Mouse (Mus musculus): ENCODE measurements at regions not wholly inside any gene's neighbourhood (a gene's known extent, or its start where the extent isn't known, plus 50 kb on each side); places are given as distances from the start of the nearest gene placed in this dataset.

GRCm38 (mm10) chr3:66660555-66660954 lies 320.6 kb upstream of the Rsrc1 start:
- no peak overlapping the region for H3K4me3 ChIP-seq (ENCODE audit: low read depth, low read length)
- no peak overlapping the region for H3K4me2 ChIP-seq (ENCODE audit: low read depth, low read length)
- ATAC-seq (replicated peaks; ENCODE audit: insufficient number of reproducible peaks, low FRiP score, low TSS enrichment, low read depth) (no peak), DNase-seq (ENCODE audit: low spot score) (peak; percentile 26)
- no peaks in the 10 kb centered on the region for H3K36me3 ChIP-seq (replicated peaks; ENCODE audit: control insufficient read depth, insufficient read depth, low read depth, low read length)
- H3K4me1 ChIP-seq (ENCODE audit: control insufficient read depth, insufficient read depth, low read length) = no peaks in the 10 kb centered on the region; the same call in 1 of the 2 replicates
- no peak overlapping the region for H3K9ac ChIP-seq (replicated peaks; ENCODE audit: low read length)
- no peak overlapping the region for H3K27ac ChIP-seq (replicated peaks; ENCODE audit: low read depth, low read length)
- H3K27me3 ChIP-seq (ENCODE audit: control insufficient read depth, insufficient read depth, low read length) = no peaks in the 10 kb centered on the region
- 40% methylated on average over 5 of the region's 5 CpGs for WGBS
- no peaks in the 10 kb centered on the region for H3K9me3 ChIP-seq (replicated peaks; ENCODE audit: control insufficient read depth, low read length)

GRCm38 (mm10) chr3:66661826-66662618 lies 319.2 kb upstream of the Rsrc1 start:
- H3K4me2 ChIP-seq (ENCODE audit: low read depth, low read length) = no peak overlapping the region
- DNase-seq (ENCODE audit: low spot score) (peak; percentile 51), ATAC-seq (replicated peaks; ENCODE audit: insufficient number of reproducible peaks, low FRiP score, low TSS enrichment, low read depth) (peak; percentile 75; the same call in 1 of the 2 replicates)
- no peaks in the 10 kb centered on the region; the same call in 1 of the 2 replicates for H3K4me1 ChIP-seq (ENCODE audit: control insufficient read depth, insufficient read depth, low read length)
- no peak overlapping the region for H3K9ac ChIP-seq (replicated peaks; ENCODE audit: low read length)
- 46% methylated on average over 8 of the region's 8 CpGs for WGBS
- H3K36me3 ChIP-seq (replicated peaks; ENCODE audit: control insufficient read depth, insufficient read depth, low read depth, low read length) = no peaks in the 10 kb centered on the region
- H3K4me3 ChIP-seq (ENCODE audit: low read depth, low read length) = no peak overlapping the region
- no peaks in the 10 kb centered on the region for H3K27me3 ChIP-seq (ENCODE audit: control insufficient read depth, insufficient read depth, low read length)
- H3K27ac ChIP-seq (replicated peaks; ENCODE audit: low read depth, low read length) = no peak overlapping the region
- no peaks in the 10 kb centered on the region for H3K9me3 ChIP-seq (replicated peaks; ENCODE audit: control insufficient read depth, low read length)

- Histone ChIP-seq H3K4me3 (ENCODE audit: low read depth, low read length) (no peak overlapping the region), H3K27me3 (ENCODE audit: control insufficient read depth, insufficient read depth, low read length) (no peaks in the 10 kb centered on the region), H3K4me2 (ENCODE audit: low read depth, low read length) (no peak overlapping the region), H3K4me1 (ENCODE audit: control insufficient read depth, insufficient read depth, low read length) (no peaks in the 10 kb centered on the region), H3K9me3 (replicated peaks; ENCODE audit: control insufficient read depth, low read length) (no peaks in the 10 kb centered on the region), H3K36me3 (replicated peaks; ENCODE audit: control insufficient read depth, insufficient read depth, low read depth, low read length) (no peaks in the 10 kb centered on the region), H3K9ac (replicated peaks; ENCODE audit: low read length) (no peak overlapping the region), H3K27ac (replicated peaks; ENCODE audit: low read depth, low read length) (no peak overlapping the region)
- 48% methylated on average over 8 of the region's 8 CpGs for WGBS
- no peak for ATAC-seq (replicated peaks; ENCODE audit: insufficient number of reproducible peaks, low FRiP score, low TSS enrichment, low read depth)
- DNase-seq (ENCODE audit: low spot score) = no peak
Observed at GRCm38 (mm10) chr3:66683589-66684286, 297.5 kb upstream of the Rsrc1 start.

- 81% methylated on average over 5 of the region's 5 CpGs for WGBS
- H3K4me2 ChIP-seq (ENCODE audit: low read depth, low read length) = no peak overlapping the region
- H3K9me3 ChIP-seq (replicated peaks; ENCODE audit: control insufficient read depth, low read length) = no peaks in the 10 kb centered on the region
- DNase-seq (ENCODE audit: low spot score) (no peak), ATAC-seq (replicated peaks; ENCODE audit: insufficient number of reproducible peaks, low FRiP score, low TSS enrichment, low read depth) (no peak)
- no peaks in the 10 kb centered on the region for H3K27me3 ChIP-seq (ENCODE audit: control insufficient read depth, insufficient read depth, low read length)
- no peak overlapping the region for H3K9ac ChIP-seq (replicated peaks; ENCODE audit: low read length)
- H3K36me3 ChIP-seq (replicated peaks; ENCODE audit: control insufficient read depth, insufficient read depth, low read depth, low read length) = no peaks in the 10 kb centered on the region
- H3K27ac ChIP-seq (replicated peaks; ENCODE audit: low read depth, low read length) = no peak overlapping the region
- no peak overlapping the region for H3K4me3 ChIP-seq (ENCODE audit: low read depth, low read length)
- no peaks in the 10 kb centered on the region for H3K4me1 ChIP-seq (ENCODE audit: control insufficient read depth, insufficient read depth, low read length)
Observed at GRCm38 (mm10) chr3:66684287-66684903, 296.8 kb upstream of the Rsrc1 start.

- no peak overlapping the region for H3K9ac ChIP-seq (replicated peaks; ENCODE audit: low read length)
- H3K4me2 ChIP-seq (ENCODE audit: low read depth, low read length) = no peak overlapping the region
- no peaks in the 10 kb centered on the region for H3K36me3 ChIP-seq (replicated peaks; ENCODE audit: control insufficient read depth, insufficient read depth, low read depth, low read length)
- H3K9me3 ChIP-seq (replicated peaks; ENCODE audit: control insufficient read depth, low read length) = no peaks in the 10 kb centered on the region
- H3K4me3 ChIP-seq (ENCODE audit: low read depth, low read length) = no peak overlapping the region
- H3K27me3 ChIP-seq (ENCODE audit: control insufficient read depth, insufficient read depth, low read length) = no peaks in the 10 kb centered on the region
- H3K4me1 ChIP-seq (ENCODE audit: control insufficient read depth, insufficient read depth, low read length) = no peaks in the 10 kb centered on the region
- whole genome bisulfite sequencing = 88% methylated on average over 12 of the region's 12 CpGs
- ATAC-seq (replicated peaks; ENCODE audit: insufficient number of reproducible peaks, low FRiP score, low TSS enrichment, low read depth) (no peak), DNase-seq (ENCODE audit: low spot score) (no peak)
- H3K27ac ChIP-seq (replicated peaks; ENCODE audit: low read depth, low read length) = no peak overlapping the region
Observed at GRCm38 (mm10) chr3:66685136-66685535, 296.1 kb upstream of the Rsrc1 start.

- H3K9me3 ChIP-seq (replicated peaks; ENCODE audit: control insufficient read depth, low read length) = no peaks in the 10 kb centered on the region
- H3K4me2 ChIP-seq (ENCODE audit: low read depth, low read length) = no peak overlapping the region
- H3K4me3 ChIP-seq (ENCODE audit: low read depth, low read length) = no peak overlapping the region
- no peak for DNase-seq (ENCODE audit: low spot score)
- H3K36me3 ChIP-seq (replicated peaks; ENCODE audit: control insufficient read depth, insufficient read depth, low read depth, low read length) = no peaks in the 10 kb centered on the region
- no peak overlapping the region for H3K9ac ChIP-seq (replicated peaks; ENCODE audit: low read length)
- H3K27me3 ChIP-seq (ENCODE audit: control insufficient read depth, insufficient read depth, low read length) = no peaks in the 10 kb centered on the region
- WGBS = 88% methylated on average over 1 of the region's 1 CpGs
- no peak overlapping the region for H3K27ac ChIP-seq (replicated peaks; ENCODE audit: low read depth, low read length)
- H3K4me1 ChIP-seq (ENCODE audit: control insufficient read depth, insufficient read depth, low read length) = no peaks in the 10 kb centered on the region
- ATAC-seq (replicated peaks; ENCODE audit: insufficient number of reproducible peaks, low FRiP score, low TSS enrichment, low read depth) = no peak
Observed at GRCm38 (mm10) chr3:66687126-66687525, 294.1 kb upstream of the Rsrc1 start.

GRCm38 (mm10) chr3:66690906-66691522 lies 290.2 kb upstream of the Rsrc1 start:
- H3K9ac ChIP-seq (replicated peaks; ENCODE audit: low read length) = no peak overlapping the region
- no peaks in the 10 kb centered on the region for H3K27me3 ChIP-seq (ENCODE audit: control insufficient read depth, insufficient read depth, low read length)
- H3K4me2 ChIP-seq (ENCODE audit: low read depth, low read length) = no peak overlapping the region
- H3K4me3 ChIP-seq (ENCODE audit: low read depth, low read length) = no peak overlapping the region
- H3K9me3 ChIP-seq (replicated peaks; ENCODE audit: control insufficient read depth, low read length) = no peaks in the 10 kb centered on the region
- ATAC-seq (replicated peaks; ENCODE audit: insufficient number of reproducible peaks, low FRiP score, low TSS enrichment, low read depth) = no peak
- no peak for DNase-seq (ENCODE audit: low spot score)
- no peaks in the 10 kb centered on the region for H3K36me3 ChIP-seq (replicated peaks; ENCODE audit: control insufficient read depth, insufficient read depth, low read depth, low read length)
- 81% methylated on average over 10 of the region's 10 CpGs for WGBS
- H3K27ac ChIP-seq (replicated peaks; ENCODE audit: low read depth, low read length) = no peak overlapping the region
- no peaks in the 10 kb centered on the region for H3K4me1 ChIP-seq (ENCODE audit: control insufficient read depth, insufficient read depth, low read length)
